Mouse (Mus musculus) cerebellum, adult 2 months (tissue): ENCODE data around the gene Gm3594. TPM values are rescaled to one million over a fixed set of nuclear protein-coding genes. Genes with fewer than 3 reads are reported as not detected.
A peak's percentile ranks its signal among the peaks of the same experiment; 100 is the strongest.
"Not testable (repeated sequence)": the region's sequence is repeated elsewhere in the genome, so short reads cannot be mapped to it uniquely, and the experiment has no call there.

Source experiments
- DNase-seq, 2 experiments: peaks; one replicate each; pipeline ENCODE4 v3.0.0; 2021
- H3K27ac ChIP-seq: fragments of 200-500 bp; 2 replicates; pipeline ENCODE4 v1.5.1; 2012; ENCODE audit warnings: low read length, control low read depth, inconsistent platforms; ENCODE audit not compliant: insufficient read depth
- H3K27me3 ChIP-seq: fragments of 200-500 bp; 2 replicates; pipeline ENCODE4 v1.6.1; 2012; ENCODE audit warnings: inconsistent platforms, mild to moderate bottlenecking, low read length, moderate library complexity; ENCODE audit not compliant: control insufficient read depth, insufficient read depth
- H3K4me1 ChIP-seq: fragments of 200-500 bp; 2 replicates; pipeline ENCODE4 v1.6.1; 2011; ENCODE audit warnings: low read length; ENCODE audit not compliant: control insufficient read depth, insufficient read depth
- H3K4me3 ChIP-seq: fragments of 200-500 bp; replicated peaks from 2 replicates; pipeline ENCODE3; 2011; ENCODE audit warnings: mild to moderate bottlenecking, low read depth, low read length, control low read depth; ENCODE audit not compliant: insufficient read depth
- WGBS: fragments of 180-500 bp; shearing (Covaris S2); methylation state at CpG from one replicate; pipeline ENCODE4 v1.1.7; 2018; 5-methylcytosine and 5-hydroxymethylcytosine counted together
- polyA plus RNA-seq: library from polyadenylated mRNA; depleted of rRNA; stranded (reverse); fragments of >200 nt; gene quantifications from 2 replicates; pipeline ENCODE4 v1.2.3, GENCODE M21; 2012; rRNA removed

Gene Gm3594
- polyA plus RNA-seq: not detected in 2 replicates

- H3K27me3 ChIP-seq, DNase-seq, H3K4me3 ChIP-seq, H3K4me1 ChIP-seq, H3K27ac ChIP-seq: not testable (repeated sequence)
- WGBS: no CpG with 5 or more reads among the region's 4 CpGs
Observed at GRCm38 (mm10) chr14:6444511-6444910, at the start of gene Gm3594. TSS of gene Gm3594 (minus strand) at chr14:6444611.

DNA sequence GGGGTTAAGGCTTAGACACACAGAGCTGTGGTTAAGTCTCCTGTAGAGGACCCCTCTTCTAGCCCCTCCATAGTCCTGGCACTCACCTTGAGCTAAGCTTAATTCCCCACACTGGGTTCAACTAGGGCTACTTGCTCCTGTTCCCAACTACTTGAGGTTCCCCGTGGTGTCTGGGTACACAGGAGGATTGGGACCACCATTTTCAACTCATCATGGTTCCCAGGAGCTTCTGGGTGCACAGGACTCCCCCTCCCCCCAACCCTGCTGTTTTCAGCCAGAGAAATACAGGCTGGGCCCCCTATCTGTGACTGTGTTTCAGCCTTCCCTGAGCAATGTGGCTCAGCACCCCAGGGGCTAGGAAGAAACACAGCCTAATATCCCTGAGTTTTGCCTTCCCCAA, 41.9 kb upstream of the Gm3594 start:
- H3K27me3 ChIP-seq, H3K27ac ChIP-seq, DNase-seq, H3K4me1 ChIP-seq, H3K4me3 ChIP-seq: not testable (repeated sequence)
- WGBS: 24% methylated on average over 1 of the region's 1 CpGs

GRCm38 (mm10) chr14:6485541-6485940, 41.1 kb upstream of the Gm3594 start:
- whole genome bisulfite sequencing: 45% methylated on average over 1 of the region's 1 CpGs
- not testable (repeated sequence) for H3K4me3 ChIP-seq, H3K4me1 ChIP-seq, H3K27me3 ChIP-seq, DNase-seq, H3K27ac ChIP-seq

DNA sequence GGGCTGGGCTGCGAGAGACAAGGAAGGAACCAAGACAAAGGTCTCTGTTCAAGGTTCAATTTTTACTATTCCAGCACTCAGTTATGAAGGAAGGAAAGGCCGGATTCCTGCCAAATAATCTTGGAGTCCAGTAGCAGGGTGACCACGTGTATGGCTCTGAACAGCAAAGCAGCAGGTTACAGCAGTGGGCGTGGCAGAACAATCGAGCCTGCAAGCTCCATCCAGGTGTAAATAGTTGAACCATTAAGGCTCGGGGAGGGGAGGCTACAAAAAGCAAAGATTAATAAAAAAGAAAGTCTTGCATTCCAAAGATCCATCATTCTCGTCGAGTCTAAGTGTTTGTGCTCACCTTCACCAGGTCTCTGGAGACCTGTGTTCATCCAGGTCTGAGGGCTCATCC, 37.7 kb upstream of the Gm3594 start:
- H3K4me3 ChIP-seq, H3K27me3 ChIP-seq, H3K27ac ChIP-seq, DNase-seq, H3K4me1 ChIP-seq: not testable (repeated sequence)
- WGBS: 78% methylated on average over 8 of the region's 8 CpGs

DNA sequence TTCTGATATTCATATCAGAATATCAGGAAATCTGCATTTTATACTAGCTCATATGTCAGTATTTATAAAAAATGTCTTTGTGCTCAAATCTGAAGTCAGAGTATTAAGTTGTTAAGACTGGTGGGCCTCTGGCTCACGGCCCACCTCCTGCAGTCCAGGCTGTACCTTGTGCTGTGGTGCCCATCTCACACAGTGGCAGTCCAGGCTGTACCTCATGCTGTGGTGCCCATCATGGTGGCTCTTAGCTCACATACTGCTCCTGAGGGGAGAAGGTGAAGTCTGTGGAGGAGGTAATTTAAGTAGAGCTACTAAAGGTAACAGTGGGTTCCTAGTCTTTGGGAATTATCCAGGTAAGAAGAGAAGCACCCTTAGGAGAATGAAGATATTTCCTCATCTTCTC, 27.4 kb upstream of the Gm3594 start:
- DNase-seq, H3K4me1 ChIP-seq, H3K27me3 ChIP-seq, H3K4me3 ChIP-seq, H3K27ac ChIP-seq: not testable (repeated sequence)
- WGBS: 71% methylated on average over 1 of the region's 1 CpGs

GRCm38 (mm10) chr14:6440774-6441173, 3.6 kb downstream of the Gm3594 start:
- not testable (repeated sequence) for H3K4me3 ChIP-seq, H3K4me1 ChIP-seq, H3K27me3 ChIP-seq, H3K27ac ChIP-seq
- DNase-seq: peak in 1 of 2 experiments; percentile 2
- WGBS: 68% methylated on average over 2 of the region's 4 CpGs

GRCm38 (mm10) chr14:6440206-6440605, 4.2 kb downstream of the Gm3594 start:
- not testable (repeated sequence) for H3K4me1 ChIP-seq, H3K27me3 ChIP-seq, H3K4me3 ChIP-seq, H3K27ac ChIP-seq
- DNase-seq: peak; percentile 0 to 7
- 69% methylated on average over 2 of the region's 5 CpGs for WGBS

DNA sequence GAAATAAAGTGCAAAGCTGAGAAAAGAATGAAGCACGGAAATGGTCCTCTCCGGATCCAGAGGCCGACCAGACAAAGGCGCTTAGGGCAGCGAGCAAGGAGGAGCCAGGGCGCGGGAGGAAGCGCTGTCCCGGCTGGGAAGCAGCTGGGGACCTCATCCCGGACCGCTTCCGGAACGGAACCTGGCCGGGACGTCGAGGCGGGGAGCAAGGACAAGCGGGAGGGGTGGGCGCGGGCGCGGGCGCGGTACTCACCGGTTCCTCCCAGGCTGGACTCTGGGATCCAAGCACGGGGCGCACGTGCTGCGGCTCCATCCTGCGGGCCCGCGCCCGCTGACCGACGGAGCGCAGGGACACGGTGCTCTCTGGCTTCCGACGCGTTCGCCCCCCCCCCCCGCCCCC, 17.6 kb downstream of the Gm3594 start:
- H3K4me1 ChIP-seq, H3K27ac ChIP-seq, H3K4me3 ChIP-seq, H3K27me3 ChIP-seq: not testable (repeated sequence)
- DNase-seq: peak; percentile 0 to 10
- 17% methylated on average over 23 of the region's 42 CpGs for WGBS

DNA sequence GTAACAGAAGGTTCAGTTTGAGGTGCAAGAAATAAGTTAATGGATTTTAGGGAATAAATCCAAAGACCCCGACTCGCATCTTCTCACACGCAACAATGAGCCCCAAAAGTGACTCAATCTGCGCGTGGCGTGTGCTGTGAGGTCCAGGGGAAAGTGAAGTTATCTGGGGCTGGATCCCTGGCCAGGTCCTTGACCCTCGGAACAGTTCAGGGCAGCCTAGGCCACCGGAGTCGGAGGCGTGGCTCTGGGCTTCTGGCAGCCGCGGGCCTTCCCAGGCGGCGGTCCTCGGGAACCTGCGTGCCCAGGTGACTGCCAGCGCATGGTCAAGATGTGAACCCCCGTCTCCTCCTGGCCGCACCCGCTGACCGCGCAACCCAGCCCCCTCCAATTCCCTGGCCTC, 18.1 kb downstream of the Gm3594 start:
- peak in 1 of 2 experiments; percentile 7 for DNase-seq
- H3K4me1 ChIP-seq, H3K27ac ChIP-seq, H3K27me3 ChIP-seq, H3K4me3 ChIP-seq: not testable (repeated sequence)
- 29% methylated on average over 22 of the region's 22 CpGs for WGBS

- H3K4me3 ChIP-seq, H3K27me3 ChIP-seq, H3K4me1 ChIP-seq, DNase-seq, H3K27ac ChIP-seq: not testable (repeated sequence)
- WGBS: no CpG with 5 or more reads among the region's 2 CpGs
Observed at GRCm38 (mm10) chr14:6412382-6412781, 32.0 kb downstream of the Gm3594 start, which contains the start of gene Gm3591. TSS of gene Gm3591 (minus strand) at chr14:6412482.

DNA sequence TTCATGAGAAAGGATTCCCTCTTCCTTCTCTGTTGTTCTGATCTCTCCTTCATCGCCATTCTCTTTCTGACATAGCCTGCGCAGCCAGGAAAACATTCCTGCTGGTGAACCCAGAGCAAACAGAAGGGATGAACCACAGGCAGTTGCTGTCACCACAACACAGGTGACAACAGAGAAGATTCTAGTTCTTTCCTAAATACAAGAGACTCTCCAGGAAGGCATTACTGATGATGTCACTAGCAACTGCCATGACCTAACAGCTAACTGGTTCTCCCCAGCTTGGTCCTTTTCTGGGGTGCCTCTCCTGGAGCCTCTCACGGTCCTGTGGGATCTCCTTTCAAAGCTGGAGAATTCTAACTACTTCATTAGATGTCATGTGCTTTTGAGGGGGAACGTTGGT, 54.2 kb downstream of the Gm3594 start, which contains the start of gene Gm16440:
Gene Gm16440, minus strand, starts transcription at position 101 of the 400 bp plus-strand sequence.
- DNase-seq, H3K27ac ChIP-seq, H3K4me1 ChIP-seq, H3K27me3 ChIP-seq, H3K4me3 ChIP-seq: not testable (repeated sequence)
- WGBS: 94% methylated on average over 2 of the region's 4 CpGs
